Mouse (Mus musculus): Measurements from ENCODE around the gene Rin3. TPM values are rescaled to one million over a fixed set of nuclear protein-coding genes. Genes with fewer than 3 reads are reported as not detected.

The Rin3 gene
- polyA plus RNA-seq, 1 experiment, result 9.1 TPM

DNA sequence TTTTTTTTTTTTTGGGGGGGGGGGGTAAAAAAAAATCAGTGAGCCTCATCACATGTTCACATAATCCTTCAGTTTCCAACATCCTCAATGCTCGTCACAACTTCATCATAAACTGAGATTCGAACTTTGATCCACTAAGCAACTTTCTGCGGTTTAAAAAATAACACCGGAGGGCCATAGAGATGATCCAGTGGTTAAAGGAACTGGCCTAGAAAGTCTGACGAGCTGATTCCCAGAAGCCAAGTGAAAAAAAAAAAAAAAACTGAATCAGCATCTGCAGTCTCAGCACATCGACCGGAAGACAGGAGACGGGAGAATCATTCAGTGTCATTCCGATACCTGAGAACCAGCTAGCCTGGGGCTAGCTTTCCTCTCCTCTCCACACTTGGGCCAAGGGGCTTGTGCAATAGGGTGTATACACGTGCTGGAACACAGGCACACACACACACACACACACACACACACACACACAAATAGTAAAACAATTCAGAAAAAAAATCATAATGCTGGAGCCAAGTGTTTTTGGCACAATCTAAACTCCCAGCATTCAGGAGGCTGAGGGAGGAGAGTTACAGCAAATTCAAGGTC lies 154.2 kb downstream of the Rin3 start:
- no peak for DNase-seq (ENCODE audit: low read depth, low spot score)
- WGBS, result 55% methylated on average over 10 of the region's 10 CpGs

DNA sequence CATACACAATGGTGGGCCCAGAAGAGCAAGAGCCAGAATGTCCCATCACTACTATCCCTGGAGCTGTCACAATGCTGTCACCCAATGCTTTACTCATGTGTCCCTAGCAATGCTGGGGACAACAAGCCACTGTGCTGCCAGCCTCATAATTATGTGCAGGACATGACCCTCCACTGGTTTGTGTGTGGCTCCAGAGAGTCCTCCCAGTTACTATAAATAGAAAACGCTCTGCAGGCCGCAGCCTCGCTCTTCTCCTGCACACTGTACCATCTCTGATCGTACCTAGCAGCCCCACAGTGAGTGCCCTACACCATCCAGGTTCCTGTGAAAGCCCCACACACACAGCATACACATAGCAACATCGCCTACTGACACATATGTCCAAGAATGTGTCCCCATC lies 155.1 kb downstream of the Rin3 start:
- DNase-seq (ENCODE audit: low read depth, low spot score), result no peak
- WGBS, result 72% methylated on average over 5 of the region's 5 CpGs

DNA sequence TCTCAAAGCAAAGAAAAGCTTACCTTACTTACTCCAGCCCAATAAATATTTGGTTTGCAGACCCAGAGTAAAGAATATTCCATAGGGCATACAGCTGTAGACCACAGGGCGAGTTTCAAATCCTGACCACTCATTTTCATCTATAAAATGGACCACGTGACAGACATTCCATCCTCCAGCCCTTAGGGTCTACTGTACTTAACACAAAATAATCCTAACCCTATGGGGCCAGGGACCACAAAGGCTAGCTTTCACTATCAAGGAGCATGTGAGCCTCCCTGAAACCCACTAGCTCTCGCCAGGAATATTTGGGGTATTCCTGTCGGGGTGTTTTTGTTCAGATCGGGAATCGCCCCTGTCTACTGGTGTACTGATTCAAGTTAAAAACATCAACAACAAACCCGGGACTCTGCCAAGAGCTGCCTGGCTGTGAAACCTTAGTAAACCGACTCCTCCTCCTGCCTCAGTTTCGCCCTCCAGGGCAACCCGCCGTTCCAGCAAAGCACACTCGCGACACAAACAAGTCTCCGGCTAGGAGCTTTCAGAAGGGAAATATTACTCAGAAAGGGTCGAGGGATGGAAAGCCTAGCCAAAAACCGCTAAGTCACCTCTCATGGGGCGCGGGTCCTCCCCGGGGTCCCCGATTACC lies 156.3 kb downstream of the Rin3 start:
- WGBS, result 1% methylated on average over 20 of the region's 20 CpGs
- DNase-seq (ENCODE audit: low read depth, low spot score), result no peak

DNA sequence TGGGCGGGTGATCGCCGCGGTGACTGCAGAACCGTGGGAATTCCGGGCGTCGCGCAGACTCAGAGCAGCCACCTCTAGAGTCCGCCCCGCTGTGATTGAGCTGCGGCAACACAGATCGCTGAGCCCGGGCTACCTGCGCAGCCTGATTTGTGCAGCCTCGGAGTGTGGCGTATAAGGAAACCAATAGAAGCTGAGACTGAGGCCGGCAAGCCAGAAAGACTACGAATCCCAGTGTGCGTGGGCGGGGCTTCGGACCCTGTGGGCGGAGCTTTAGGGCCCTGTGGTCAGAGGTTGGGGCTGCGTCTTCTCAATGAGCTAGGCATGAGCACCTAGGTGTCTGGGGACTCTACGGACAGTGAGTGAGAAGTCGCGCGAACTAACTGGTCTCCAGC lies 156.8 kb downstream of the Rin3 start, which contains the start of gene Lgmn:
Lgmn (minus strand) TSS at position 182 of the 392 bp plus-strand sequence.
- DNase-seq (ENCODE audit: low read depth, low spot score), result peak; percentile 95
- under 1% methylated on average over 28 of the region's 28 CpGs for WGBS

Other genes with a start within 250 kb of the Rin3 start
- 0.05 and 0.07 TPM in 2 replicates for gene Slc24a4, start 154.3 kb upstream of the Rin3 start, polyA plus RNA-seq (2012; rRNA removed)
- 91.8 and 104 TPM in 2 replicates for gene Lgmn, start 156.8 kb downstream of the Rin3 start, polyA plus RNA-seq (2012; rRNA removed)
- 11.4 and 14.8 TPM in 2 replicates for gene Golga5, start 186.1 kb downstream of the Rin3 start, polyA plus RNA-seq (2012; rRNA removed)

Data from large intestine, adult 2 months (tissue).